Mouse (Mus musculus) heart, embryonic 14.5 days (tissue): ENCODE data around the gene Serpinb11. TPM values are rescaled to one million over a fixed set of nuclear protein-coding genes. Genes with fewer than 3 reads are reported as not detected.

Experiments used
- ATAC-seq: fragments of 200-750 bp; cut with Nextera tagmentation; 2 replicates; pipeline ENCODE4 v1.8.0; 2017; ENCODE audit warnings: low read depth, moderate TSS enrichment; ENCODE audit not compliant: insufficient number of reproducible peaks, insufficient read depth, low FRiP score
- H3K27ac ChIP-seq, 2 experiments: fragments of 200-500 bp in 1 of 2; fragments of 300-500 bp in 1 of 2; sonication (generic) in 1 of 2; replicated peaks in 1 of 2; 2 replicates each; pipeline ENCODE4 v1.5.1; 2012 to 2014; ENCODE audit warnings: low read depth in 2 of 2, low read length in 2 of 2, control low read depth in 1 of 2, mild to moderate bottlenecking in 1 of 2, mixed read lengths in 1 of 2; ENCODE audit not compliant: control insufficient read depth in 1 of 2, insufficient read depth in 1 of 2
- H3K27me3 ChIP-seq: fragments of 300-500 bp; sonication (generic); 2 replicates; pipeline ENCODE4 v1.6.1; 2014; ENCODE audit warnings: mild to moderate bottlenecking, low read length, control low read depth; ENCODE audit not compliant: control insufficient read depth, insufficient read depth
- H3K36me3 ChIP-seq: fragments of 300-500 bp; sonication (generic); 2 replicates; pipeline ENCODE4 v1.6.1; 2014; ENCODE audit warnings: mild to moderate bottlenecking, control low read depth, low read length, mixed read lengths; ENCODE audit not compliant: control insufficient read depth, insufficient read depth
- H3K4me1 ChIP-seq, 2 experiments: fragments of 200-500 bp in 1 of 2; fragments of 300-500 bp in 1 of 2; sonication (generic) in 1 of 2; 2 replicates each; pipeline ENCODE4 v1.6.1; 2012 to 2014; ENCODE audit warnings: low read length in 2 of 2, control low read depth in 1 of 2, mixed read lengths in 1 of 2; ENCODE audit not compliant: control insufficient read depth in 2 of 2, insufficient read depth in 2 of 2
- H3K4me2 ChIP-seq: fragments of 300-500 bp; sonication (generic); 2 replicates; pipeline ENCODE4 v1.6.1; 2014; ENCODE audit warnings: mild to moderate bottlenecking, low read length
- H3K4me3 ChIP-seq, 2 experiments: fragments of 200-500 bp in 1 of 2; fragments of 300-500 bp in 1 of 2; sonication (generic) in 1 of 2; 2 replicates each; pipeline ENCODE4 v1.5.1; 2012 to 2014; ENCODE audit warnings: low read length in 2 of 2, mild to moderate bottlenecking in 2 of 2, control low read depth in 1 of 2, low read depth in 1 of 2, moderate library complexity in 1 of 2; ENCODE audit not compliant: control insufficient read depth in 1 of 2, insufficient read depth in 1 of 2
- H3K9ac ChIP-seq: fragments of 300-500 bp; sonication (generic); 2 replicates; pipeline ENCODE4 v1.6.1; 2014; ENCODE audit warnings: mild to moderate bottlenecking, low read length
- H3K9me3 ChIP-seq: fragments of 300-500 bp; sonication (generic); 2 replicates; pipeline ENCODE4 v1.6.1; 2016; ENCODE audit warnings: low read length, control low read depth; ENCODE audit not compliant: control insufficient read depth
- WGBS: fragments of 180-500 bp; shearing (Covaris S2); extraction: QIAGEN DNeasy Blood & Tissue Kit; methylation state at CpG from one replicate; pipeline ENCODE4 v1.1.7; 2014; 5-methylcytosine and 5-hydroxymethylcytosine counted together
- polyA plus RNA-seq: library from polyadenylated mRNA; unstranded; fragments of >200 nt; fragmentation: Nextera tagmentation; extraction: Ambion mirVana; gene quantifications from 2 replicates; pipeline ENCODE4 v1.2.1, GENCODE M21; 2014

Gene Serpinb11
- polyA plus RNA-seq, 1 experiment from 2014 or later = not detected

DNA sequence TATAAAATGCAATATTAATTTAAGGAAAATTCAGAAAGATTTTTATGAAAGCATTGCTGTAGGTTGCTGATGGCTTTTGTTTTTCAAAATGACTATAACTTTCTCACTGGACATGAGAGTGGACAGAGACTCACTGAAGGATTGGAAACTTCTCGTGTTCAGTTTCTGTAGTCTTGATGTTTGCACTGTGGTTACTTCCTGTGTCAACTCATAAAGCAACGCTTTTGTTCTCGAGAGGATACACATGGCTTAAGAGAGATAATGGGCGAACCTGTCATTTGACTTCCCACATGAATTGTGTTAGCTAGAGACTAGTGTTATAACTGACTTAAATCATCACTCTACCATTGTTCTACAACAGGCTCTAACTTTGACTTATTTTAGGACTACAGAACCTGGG is 16.0 kb downstream of the Serpinb11 start:
- H3K9ac ChIP-seq = no peak overlapping the region
- no peaks in the 10 kb centered on the region for H3K9me3 ChIP-seq
- WGBS = 47% methylated on average over 4 of the region's 4 CpGs
- H3K4me3 ChIP-seq = no peak overlapping the region
- H3K36me3 ChIP-seq = no peaks in the 10 kb centered on the region
- H3K27me3 ChIP-seq = no peaks in the 10 kb centered on the region
- no peak overlapping the region for H3K4me2 ChIP-seq
- no peaks in the 10 kb centered on the region for H3K4me1 ChIP-seq
- H3K27ac ChIP-seq = no peak overlapping the region
- no peak for ATAC-seq

DNA sequence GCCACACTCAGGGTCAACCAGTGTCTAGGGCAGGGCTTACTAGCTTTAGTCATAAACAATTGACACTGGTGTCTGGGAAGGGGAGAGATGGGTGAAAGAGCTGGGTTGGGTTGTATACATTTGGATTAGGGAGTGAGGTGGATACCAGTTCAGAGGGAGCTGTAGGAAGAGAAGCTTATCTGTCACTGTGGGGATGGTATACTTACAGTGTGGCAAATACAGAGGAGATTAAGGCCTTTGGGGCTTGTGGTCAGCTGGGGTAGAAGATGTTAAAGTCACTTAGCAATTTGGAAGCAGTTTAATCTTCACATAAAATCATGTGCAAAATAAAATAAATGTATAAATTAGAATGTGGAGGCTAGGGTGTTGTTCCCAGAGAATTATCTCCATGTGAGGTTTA is 17.4 kb downstream of the Serpinb11 start:
- H3K4me2 ChIP-seq = no peak overlapping the region
- H3K27ac ChIP-seq = no peak overlapping the region
- H3K27me3 ChIP-seq = no peaks in the 10 kb centered on the region
- ATAC-seq = no peak
- no peaks in the 10 kb centered on the region for H3K36me3 ChIP-seq
- H3K9me3 ChIP-seq = no peaks in the 10 kb centered on the region
- no peak overlapping the region for H3K9ac ChIP-seq
- H3K4me1 ChIP-seq = no peaks in the 10 kb centered on the region
- H3K4me3 ChIP-seq = no peak overlapping the region

DNA sequence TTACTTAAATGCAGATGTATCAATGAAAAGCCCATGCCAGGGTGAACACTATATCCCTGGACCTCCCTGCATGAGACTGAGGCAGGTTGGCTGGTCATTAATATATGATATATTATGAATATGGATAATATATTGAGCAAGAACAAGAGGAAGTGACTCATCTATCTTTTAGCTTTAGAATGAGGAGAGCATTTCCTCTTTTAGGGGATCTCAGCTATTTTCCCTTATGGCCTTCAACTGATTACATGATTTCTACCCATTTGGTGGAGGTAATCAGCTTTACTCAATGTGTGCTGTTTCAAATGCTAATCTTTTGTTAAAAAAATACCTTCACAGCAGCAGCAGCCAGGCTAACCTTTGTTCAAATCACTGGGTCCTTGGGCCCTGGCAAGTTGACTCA is 20.5 kb downstream of the Serpinb11 start:
- H3K4me2 ChIP-seq = no peak overlapping the region
- no peaks in the 10 kb centered on the region for H3K36me3 ChIP-seq
- ATAC-seq = no peak
- H3K27ac ChIP-seq = no peak overlapping the region
- no peak overlapping the region for H3K4me3 ChIP-seq
- no peaks in the 10 kb centered on the region for H3K4me1 ChIP-seq
- H3K9ac ChIP-seq = no peak overlapping the region
- no peaks in the 10 kb centered on the region for H3K27me3 ChIP-seq
- H3K9me3 ChIP-seq = no peaks in the 10 kb centered on the region

- ATAC-seq = no peak
- Histone ChIP-seq H3K36me3 (no peaks in the 10 kb centered on the region), H3K4me3 (no peak overlapping the region), H3K27me3 (no peaks in the 10 kb centered on the region), H3K9me3 (no peaks in the 10 kb centered on the region), H3K4me2 (no peak overlapping the region), H3K9ac (no peak overlapping the region), H3K27ac (no peak overlapping the region), H3K4me1 (no peaks in the 10 kb centered on the region)
- 95% methylated on average over 1 of the region's 1 CpGs for WGBS
Observed at GRCm38 (mm10) chr1:107382404-107382803, 21.4 kb downstream of the Serpinb11 start.

DNA sequence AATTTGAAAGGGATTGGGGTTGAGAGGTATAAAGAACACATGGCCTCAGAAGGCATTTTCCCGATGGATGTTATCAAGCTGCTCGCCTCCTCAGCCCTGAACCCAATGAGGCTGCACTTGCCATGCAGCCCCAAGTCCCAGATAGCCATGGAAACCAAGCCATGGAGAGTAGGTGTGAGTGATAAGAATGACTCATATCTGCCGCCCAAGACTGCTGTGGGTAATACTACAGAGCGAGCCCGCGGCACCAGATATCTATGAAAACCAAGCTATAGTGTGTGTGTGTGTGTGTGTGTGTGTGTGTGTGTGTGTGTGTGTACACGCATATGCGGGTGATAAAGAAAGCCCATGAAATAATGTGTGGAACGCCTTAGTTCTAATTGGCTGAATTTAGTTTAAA is 23.5 kb downstream of the Serpinb11 start:
- no peaks in the 10 kb centered on the region for H3K36me3 ChIP-seq
- H3K9me3 ChIP-seq = no peaks in the 10 kb centered on the region
- no peak overlapping the region for H3K4me2 ChIP-seq
- no peak for ATAC-seq
- H3K27me3 ChIP-seq = no peaks in the 10 kb centered on the region
- no peak overlapping the region for H3K9ac ChIP-seq
- H3K27ac ChIP-seq = no peak overlapping the region
- WGBS = 69% methylated on average over 9 of the region's 9 CpGs
- H3K4me3 ChIP-seq = no peak overlapping the region
- no peaks in the 10 kb centered on the region for H3K4me1 ChIP-seq

DNA sequence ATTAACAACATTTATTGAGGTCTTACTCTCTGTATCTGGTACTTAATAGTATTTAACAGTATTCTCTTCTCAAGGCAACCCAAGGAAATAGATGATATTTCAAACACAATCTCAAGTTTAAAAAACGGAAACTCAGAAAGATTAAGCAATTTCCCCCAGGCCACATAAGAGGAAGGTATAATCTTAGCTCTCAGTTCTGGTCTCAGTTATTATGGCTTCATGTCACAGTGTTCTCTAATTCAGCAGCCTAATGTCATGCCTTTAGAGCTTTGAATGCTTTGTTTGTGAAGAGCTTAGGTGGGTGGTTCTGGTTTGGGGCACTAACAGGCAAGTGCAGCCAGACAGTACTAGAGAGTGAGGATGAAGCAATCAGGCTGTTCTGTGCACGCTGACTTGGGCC is 28.8 kb downstream of the Serpinb11 start:
- H3K4me3 ChIP-seq = no peak overlapping the region
- H3K9me3 ChIP-seq = no peaks in the 10 kb centered on the region
- no peak overlapping the region for H3K4me2 ChIP-seq
- H3K27ac ChIP-seq = no peak overlapping the region
- ATAC-seq = no peak
- H3K9ac ChIP-seq = no peak overlapping the region
- no peaks in the 10 kb centered on the region for H3K27me3 ChIP-seq
- no peaks in the 10 kb centered on the region for H3K4me1 ChIP-seq
- WGBS = 71% methylated on average over 2 of the region's 2 CpGs
- no peaks in the 10 kb centered on the region for H3K36me3 ChIP-seq

- H3K4me3 ChIP-seq = no peak overlapping the region
- H3K27me3 ChIP-seq = no peaks in the 10 kb centered on the region
- WGBS = 53% methylated on average over 1 of the region's 1 CpGs
- ATAC-seq = no peak
- H3K9me3 ChIP-seq = no peaks in the 10 kb centered on the region
- H3K4me2 ChIP-seq = no peak overlapping the region
- no peak overlapping the region for H3K27ac ChIP-seq
- H3K36me3 ChIP-seq = no peaks in the 10 kb centered on the region
- no peaks in the 10 kb centered on the region for H3K4me1 ChIP-seq
- H3K9ac ChIP-seq = no peak overlapping the region
Observed at GRCm38 (mm10) chr1:107397481-107397880, 36.5 kb downstream of the Serpinb11 start.

GRCm38 (mm10) chr1:107399355-107399754 is 38.4 kb downstream of the Serpinb11 start, which contains the start of gene Serpinb7:
Gene Serpinb7, plus strand, starts transcription at chr1:107399655.
- Histone ChIP-seq H3K4me1 (no peaks in the 10 kb centered on the region), H3K4me2 (no peak within 1 kb of the TSS), H3K9me3 (no peaks in the 10 kb centered on the region), H3K27me3 (no peaks in the 10 kb centered on the region), H3K27ac (no peak within 1 kb of the TSS), H3K9ac (no peak within 1 kb of the TSS), H3K4me3 (no peak within 1 kb of the TSS), H3K36me3 (no peaks in the 10 kb centered on the region)
- 80% methylated on average over 3 of the region's 3 CpGs for WGBS
- ATAC-seq = no peak
